Mouse (Mus musculus): ENCODE data around the gene Plvap.

Gene Plvap

GRCm38 (mm10) chr8:71465733-71466132 is 45.8 kb downstream of the Plvap start:
- no peak for DNase-seq (ENCODE audit: low read depth, low spot score)

GRCm38 (mm10) chr8:71464513-71465500 is 46.7 kb downstream of the Plvap start, which contains the start of gene Mrpl34:
Gene Mrpl34, plus strand, starts transcription at chr8:71464959.
- peak; percentile 99 for DNase-seq (ENCODE audit: low read depth, low spot score)

- DNase-seq (ENCODE audit: low read depth, low spot score), result peak; percentile 96
Measured at GRCm38 (mm10) chr8:71463188-71464033, 48.1 kb downstream of the Plvap start, which contains the start of gene Abhd8. Gene Abhd8, minus strand, starts transcription at chr8:71463655.

- DNase-seq (ENCODE audit: low read depth, low spot score), result peak; percentile 95
Measured at GRCm38 (mm10) chr8:71462786-71463185, 48.8 kb downstream of the Plvap start.

- DNase-seq (ENCODE audit: low read depth, low spot score), result no peak
Measured at GRCm38 (mm10) chr8:71462191-71462590, 49.4 kb downstream of the Plvap start.

GRCm38 (mm10) chr8:71461152-71461840 is 50.3 kb downstream of the Plvap start:
- DNase-seq (ENCODE audit: low read depth, low spot score), result no peak

- no peak for DNase-seq (ENCODE audit: low read depth, low spot score)
Measured at GRCm38 (mm10) chr8:71460716-71461115, 50.8 kb downstream of the Plvap start.

GRCm38 (mm10) chr8:71457659-71458270 is 53.8 kb downstream of the Plvap start:
- no peak for DNase-seq (ENCODE audit: low read depth, low spot score)

GRCm38 (mm10) chr8:71456906-71457305 is 54.6 kb downstream of the Plvap start:
- no peak for DNase-seq (ENCODE audit: low read depth, low spot score)

- no peak for DNase-seq (ENCODE audit: low read depth, low spot score)
Measured at GRCm38 (mm10) chr8:71454668-71455067, 56.9 kb downstream of the Plvap start.

GRCm38 (mm10) chr8:71452669-71453068 is 58.9 kb downstream of the Plvap start:
- DNase-seq (ENCODE audit: low read depth, low spot score), result no peak

- DNase-seq (ENCODE audit: low read depth, low spot score), result no peak
Measured at GRCm38 (mm10) chr8:71451777-71452176, 59.8 kb downstream of the Plvap start.

- DNase-seq (ENCODE audit: low read depth, low spot score), result no peak
Measured at GRCm38 (mm10) chr8:71451337-71451736, 60.2 kb downstream of the Plvap start.

All from CD4-positive, CD25-positive, alpha-beta regulatory T cell, adult 2 months (primary cell).